Mouse (Mus musculus): ENCODE data around the gene Fndc3a.
A peak's percentile ranks its signal among the peaks of the same experiment; 100 is the strongest.

Gene Fndc3a

DNA sequence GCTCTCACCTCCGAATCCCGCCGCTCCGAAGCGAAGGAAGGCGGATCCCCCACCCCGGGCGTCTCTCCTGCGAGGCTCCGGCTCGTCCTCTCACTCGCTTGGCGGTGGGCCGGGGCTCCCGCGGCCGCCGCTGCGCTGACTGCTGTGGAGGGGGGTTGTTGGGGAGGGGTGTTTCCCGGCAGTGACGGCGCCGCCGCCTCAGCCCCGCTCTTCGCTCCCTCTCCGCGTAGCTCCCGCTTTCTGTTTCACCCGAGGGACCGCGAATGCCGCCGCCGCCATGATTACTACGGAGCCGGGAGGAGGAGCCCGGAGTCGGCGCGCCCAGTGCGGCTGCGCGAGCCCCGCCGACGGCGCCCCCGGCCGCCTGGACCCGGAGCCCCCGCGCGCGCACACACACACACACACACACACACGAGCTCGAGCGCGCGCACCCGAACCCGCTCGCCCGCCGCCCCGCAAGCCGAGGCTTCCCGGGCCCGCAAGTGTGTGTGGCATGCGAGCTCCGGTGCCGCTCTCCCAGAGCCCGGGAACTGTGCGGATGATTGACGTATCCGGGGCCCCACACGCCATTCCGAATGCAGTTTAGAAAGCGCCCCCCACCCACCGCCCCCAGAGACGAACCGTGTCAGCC, at the start of gene Fndc3a:
Gene Fndc3a, minus strand, starts transcription at position 294 of the 631 bp plus-strand sequence.
- peak; percentile 93 for DNase-seq

DNA sequence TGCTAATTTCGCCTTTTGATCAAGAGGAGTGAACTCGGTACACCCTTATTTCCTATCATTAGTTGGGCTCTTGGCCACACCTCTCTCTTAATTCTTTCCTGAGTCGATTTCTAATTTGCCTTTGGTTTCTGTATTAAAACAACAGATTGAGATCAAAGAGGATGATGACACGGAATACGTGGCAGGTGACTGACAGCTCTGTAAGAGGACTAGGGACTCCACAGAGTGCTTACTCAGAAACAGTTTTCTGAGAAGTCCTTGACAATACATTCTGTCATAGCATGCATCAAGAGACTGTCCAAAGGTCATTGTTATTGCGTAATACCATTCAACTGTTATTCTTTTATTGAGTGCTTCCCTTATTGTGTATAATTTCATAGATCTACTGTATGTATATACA, 43.1 kb upstream of the Fndc3a start:
- DNase-seq: no peak

DNA sequence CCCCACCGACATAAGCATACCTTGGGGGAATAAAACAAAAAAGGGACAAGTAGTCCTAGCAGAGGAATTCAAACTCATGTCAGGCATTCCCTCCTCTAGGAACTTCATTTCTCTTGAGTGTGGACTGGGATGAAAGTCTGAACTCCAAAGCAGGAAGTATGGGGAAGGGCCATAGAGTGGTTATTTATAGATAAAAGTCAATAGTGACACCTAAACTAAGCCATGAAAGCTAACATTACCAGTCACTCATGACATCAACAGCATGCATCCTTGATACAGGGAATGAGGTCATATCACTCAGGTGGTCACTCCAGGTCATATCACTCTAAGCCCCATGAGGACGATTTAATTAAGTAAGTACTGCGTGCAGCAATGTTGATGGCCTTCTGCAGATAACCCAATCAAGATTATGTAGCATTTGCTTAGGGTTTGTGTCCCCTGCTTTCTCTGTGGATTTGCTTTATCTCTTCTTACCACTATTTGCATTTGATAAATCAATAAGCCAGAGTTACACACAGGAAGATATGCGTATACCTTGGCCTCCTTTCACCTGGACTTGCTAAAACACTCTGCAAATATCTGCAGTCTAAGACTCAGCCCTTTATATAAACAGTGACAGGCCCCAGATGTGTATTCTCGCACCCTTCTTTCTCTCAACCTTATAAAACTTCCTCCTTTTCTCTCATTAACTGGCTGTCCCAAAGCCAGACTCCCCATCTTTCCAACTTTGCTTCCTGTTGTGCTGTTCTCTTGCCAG, 40.8 kb upstream of the Fndc3a start:
- no peak for DNase-seq

DNA sequence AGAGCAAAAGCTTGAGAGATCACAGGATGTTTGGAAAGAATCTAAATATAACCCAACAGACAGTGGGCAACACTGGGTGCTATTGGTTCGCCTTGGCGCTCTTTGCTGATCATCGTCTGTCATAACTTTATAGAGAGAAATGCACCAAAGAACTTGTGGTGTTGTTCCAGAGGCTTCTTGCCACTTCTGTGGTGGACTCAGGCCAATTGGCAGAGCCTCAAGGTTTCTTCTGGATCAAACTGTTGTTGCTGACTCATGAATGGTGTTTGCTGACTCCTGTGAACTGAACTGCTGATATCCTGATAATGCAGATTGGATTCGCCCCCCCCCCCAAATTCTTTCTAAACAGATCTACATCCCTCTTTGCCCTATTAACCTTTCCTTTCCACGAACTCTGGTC, 38.5 kb upstream of the Fndc3a start:
- DNase-seq: no peak

DNA sequence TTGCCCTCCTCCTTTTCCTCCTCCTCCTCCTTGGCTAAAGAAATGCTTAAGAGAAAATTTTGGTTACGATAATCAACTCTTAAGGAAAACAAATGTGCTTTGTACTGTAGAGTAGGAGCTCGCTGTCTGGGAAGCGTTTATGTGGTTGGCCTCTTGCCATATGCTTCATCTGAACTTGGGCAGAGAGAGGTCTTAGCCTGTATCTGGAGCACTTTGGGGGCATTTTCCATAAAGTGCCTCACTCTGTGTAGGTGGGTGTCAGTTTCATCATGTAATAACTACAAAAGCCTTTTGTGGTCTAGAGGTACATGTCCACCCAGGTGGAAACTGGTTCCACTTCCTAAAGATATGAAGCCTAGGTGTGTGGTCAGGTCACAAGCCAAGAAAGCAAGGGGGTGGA, 31.9 kb upstream of the Fndc3a start:
- DNase-seq: no peak

DNA sequence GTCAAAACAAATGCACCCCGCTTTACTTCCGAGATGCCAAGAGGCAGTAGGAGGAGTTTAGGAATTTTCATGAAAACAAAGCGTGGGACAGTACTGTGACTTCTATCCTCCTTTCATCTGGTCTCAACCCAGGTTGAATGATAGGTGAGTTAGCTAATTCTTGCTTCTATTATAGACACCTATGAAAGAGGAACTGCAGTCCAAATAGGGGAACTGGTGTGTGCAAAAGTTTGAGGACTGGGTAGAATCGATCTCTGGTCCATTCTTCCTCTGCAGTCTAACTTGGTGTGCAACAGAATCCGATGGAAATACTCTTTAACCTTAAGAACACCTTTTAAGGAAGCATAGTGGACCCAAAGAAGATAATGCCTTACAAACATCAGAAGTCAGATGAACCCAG, 30.5 kb upstream of the Fndc3a start:
- DNase-seq: no peak

DNA sequence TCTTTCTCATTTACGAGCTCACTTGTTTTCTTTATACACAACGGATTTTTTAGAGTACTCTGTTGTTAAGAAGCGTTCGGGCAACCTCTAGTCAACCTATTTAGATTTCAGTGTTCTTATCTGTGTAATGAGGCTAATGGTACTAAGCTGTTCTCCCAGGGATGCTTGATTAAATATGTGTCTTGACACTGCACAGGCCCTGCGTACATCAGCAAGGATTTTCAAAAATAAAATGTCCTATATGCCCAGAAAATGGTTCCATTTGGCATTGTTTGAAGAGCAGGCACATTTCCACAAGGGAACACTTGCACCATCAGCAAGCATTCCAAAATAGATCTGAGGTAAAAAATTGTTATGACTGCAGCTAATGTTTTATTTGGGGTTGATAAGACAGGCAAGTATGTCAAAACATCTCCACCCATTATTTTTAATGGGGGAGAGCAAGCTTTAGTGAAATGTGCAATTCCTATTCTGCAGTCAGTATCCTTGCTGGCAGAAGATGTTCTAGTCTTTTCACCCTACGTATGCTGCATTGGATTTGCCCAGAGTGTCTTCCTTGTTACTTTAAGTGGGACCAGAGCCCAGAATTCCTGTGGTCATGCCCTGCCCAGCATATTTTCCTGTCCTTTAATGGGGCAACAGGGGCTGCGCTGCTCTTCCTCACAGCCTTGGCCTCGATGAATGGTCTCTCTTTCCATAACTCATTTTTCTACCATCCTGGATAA, 29.8 kb upstream of the Fndc3a start:
- DNase-seq: no peak

DNA sequence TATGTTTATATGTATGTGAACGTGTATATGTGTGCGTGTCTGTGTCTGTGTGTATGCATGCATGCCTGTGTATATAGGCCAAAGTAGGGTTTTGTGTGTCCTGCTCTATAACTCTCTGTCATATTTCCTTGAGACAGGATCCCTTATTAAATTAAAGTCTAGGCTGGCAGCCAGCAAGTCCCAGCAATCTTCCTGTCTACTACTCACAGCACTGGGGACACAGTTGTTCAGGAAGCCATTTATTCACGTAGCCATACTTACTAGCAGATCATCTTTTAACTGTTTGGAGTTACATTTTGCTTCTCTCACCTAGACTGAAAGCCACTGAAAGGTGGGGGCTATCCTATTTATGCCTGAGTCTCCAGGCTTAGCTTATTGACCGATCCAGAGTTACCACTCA, 29.0 kb upstream of the Fndc3a start:
- DNase-seq: peak; percentile 23

DNA sequence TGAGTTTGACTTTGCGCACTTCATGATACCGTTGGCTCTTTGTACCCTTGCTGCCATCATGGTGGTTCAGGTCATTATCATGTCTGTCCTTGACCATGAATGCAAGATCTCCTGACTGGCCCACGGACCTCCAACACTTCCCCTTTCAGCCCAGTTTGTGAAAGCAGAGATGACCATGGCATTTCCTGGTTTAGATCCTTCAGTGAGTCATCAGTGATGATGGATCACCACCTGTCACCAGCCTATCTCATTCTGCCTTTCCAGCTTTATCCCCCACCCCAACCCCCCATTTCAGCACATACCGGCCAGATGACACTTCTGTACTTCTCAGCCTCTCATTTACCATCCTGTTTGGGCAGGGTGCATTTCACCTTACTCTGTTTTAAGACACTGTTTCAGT, 28.4 kb upstream of the Fndc3a start:
- DNase-seq: no peak

DNA sequence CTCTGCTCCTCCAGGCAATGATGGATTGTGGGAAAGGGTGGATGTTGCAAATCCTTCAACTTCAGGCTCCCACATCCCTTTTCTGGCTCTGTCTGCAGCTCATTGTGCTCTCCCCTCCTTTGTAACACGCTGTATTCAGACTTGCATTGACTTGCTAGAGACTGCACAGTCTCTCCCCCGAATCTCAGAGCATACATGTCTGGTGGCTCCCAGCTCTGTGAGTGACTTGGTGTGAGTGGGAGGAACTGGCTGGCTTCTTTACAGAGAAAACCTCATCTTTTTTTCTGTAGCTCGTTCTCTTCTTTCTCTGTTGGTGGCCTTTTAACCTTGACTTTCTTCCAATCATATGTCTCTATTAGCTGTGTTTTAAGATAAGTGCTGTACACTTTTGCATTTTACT, 16.1 kb upstream of the Fndc3a start:
- no peak for DNase-seq

DNA sequence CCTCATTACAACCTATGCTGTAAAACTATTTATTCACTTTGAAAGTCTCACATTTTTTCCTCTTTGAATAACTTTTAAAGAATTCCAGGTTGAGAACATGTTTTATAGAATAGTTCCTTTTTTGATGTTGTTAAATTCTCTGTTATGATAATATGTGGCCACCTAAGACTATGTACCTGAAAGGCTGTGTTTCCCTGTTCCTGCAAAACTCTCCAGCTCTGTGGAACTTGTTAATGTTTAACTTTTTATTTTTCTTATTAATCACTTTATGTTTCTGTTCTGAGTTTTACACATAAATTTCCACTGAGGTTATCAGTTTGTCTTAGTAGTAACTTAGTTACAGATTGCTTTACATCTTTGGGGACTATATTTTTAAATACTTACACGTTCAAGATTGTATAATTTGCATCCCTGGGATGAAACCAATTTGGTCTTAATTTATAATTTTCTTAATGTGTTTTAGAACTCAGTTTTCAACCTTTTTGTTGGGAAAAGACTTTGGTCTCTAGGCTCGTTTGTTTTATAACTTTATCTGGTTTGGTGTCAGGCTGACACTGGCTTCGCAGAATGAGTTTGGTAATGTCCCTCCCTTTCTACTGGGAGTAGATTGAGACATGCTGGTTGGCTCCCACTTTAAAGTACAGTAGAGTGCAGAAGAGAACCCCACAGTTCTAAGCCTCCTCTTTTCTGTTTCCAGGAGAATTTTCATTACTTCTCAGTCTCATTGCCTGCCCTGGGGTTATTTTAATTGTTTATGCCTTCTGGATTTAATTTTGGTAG, 12.7 kb upstream of the Fndc3a start:
- no peak for DNase-seq

DNA sequence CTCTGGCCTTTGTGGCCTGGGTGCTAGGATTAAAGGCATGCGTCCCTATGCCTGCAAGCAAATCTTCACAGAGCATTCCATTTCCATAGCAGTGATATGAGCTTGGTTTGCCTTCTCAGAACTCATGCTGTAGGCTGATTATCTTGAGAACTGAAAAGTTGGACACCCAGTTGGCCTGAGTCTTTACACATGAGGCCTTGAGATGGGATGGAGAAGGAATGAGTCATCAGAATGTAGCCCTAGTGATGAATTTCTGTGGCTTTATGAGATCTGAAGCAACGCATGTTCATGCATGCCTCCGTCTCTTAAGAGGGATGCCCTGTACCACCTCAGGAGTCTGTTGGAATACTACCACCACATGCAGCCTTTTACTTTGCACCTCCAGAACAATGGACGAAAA, 6.4 kb upstream of the Fndc3a start:
- no peak for DNase-seq

DNA sequence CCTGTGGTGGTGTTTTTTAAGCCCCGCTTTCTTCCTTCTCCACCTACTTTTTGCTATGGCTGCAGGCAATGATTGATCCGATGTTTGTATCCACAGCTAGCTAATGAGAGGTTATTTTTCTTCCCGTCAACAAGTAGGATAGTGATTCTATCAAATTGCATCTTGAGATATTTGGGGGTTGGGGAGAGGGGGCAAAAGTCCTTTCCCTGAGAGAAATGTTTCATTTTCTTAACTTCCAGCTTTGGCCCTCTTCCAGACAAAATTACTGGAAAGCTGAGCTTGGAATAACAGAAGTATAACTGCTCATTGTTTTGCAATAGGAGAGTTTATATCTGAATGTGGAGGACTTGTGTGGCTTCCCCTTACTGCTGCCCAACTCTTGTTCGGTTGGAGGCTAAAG, 1.3 kb upstream of the Fndc3a start:
- no peak for DNase-seq

DNA sequence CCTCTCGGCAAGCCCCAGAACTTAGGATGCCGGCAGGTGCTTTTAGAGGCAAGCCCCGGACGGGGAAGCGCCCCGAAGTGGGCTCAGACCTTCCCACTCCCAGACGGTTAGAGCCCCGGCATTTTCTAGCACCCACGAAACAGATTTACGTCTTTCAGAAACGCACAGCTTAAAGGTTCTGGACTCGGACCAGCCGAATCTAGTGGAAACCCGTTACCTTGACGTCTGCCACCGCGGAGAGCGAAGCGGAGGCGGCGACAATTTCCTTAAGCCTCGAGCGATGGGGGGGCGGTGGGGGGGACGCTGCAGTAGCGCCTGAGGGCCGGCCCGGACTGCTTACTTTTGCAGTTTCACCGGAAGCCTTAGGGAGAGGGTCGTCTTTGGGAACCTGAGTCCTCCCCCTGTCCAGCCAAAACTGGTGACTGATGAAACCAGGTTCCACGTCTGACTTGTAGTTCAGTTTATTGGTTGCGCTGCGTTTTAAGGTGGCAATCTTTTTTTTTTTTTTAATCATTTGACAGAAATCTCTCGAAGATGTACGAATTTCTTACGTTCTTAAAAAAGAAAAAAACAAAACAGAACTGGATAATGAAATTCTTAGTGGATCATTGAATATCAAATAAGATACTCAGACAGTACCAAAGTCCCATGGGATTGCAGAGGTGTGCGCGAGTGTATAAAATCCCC, 681 bp upstream of the Fndc3a start:
- peak; percentile 69 for DNase-seq

DNA sequence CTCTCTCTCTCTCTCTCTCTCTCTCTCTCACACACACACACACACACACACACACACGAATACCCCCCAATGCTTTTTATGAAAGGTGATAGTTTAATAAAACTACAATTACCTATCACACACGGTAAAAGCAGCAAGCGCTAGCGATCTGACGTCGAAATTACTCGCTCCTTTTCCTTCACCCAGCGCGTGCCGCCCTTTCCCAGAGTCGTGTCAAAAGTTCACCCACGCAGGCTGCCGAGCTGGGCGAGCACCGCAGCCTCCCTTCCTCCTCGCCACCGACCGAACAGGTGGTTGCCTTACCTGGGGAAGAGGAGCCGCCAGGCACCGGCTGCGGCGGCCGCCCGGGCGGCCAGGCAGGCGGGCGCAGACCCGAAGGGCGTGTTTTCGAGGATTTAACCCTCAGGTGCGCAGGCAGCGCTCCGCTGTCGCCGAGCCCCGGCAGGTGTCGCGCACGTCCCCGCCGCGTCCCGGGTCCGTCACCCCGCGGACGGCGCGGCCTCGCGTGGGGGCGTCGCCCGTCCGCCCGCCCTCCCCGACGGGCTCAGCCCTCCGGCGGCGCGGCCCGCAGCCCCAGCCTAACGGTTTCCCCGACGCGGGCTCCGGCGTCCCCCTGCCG, 603 bp downstream of the Fndc3a start:
- DNase-seq: peak; percentile 72

DNA sequence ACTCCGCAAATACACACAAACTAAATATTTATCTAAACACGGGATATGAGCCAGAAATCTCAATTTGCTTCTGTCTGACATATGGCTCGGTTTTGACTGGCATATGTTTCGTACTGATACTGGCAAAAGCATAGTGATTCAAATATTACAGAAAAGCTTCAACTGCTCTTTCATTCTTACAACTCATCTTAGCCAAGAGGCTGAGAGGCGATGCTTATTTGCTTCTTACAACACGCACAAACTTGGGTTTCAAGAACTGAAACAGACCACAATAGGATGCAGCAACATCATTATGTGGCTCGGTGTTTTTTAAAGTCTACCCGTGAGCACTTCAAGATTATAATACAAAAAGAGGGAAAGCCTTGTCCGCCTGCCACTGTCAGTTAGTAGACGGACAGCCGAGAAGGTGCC, 1.2 kb downstream of the Fndc3a start:
- DNase-seq: no peak

DNA sequence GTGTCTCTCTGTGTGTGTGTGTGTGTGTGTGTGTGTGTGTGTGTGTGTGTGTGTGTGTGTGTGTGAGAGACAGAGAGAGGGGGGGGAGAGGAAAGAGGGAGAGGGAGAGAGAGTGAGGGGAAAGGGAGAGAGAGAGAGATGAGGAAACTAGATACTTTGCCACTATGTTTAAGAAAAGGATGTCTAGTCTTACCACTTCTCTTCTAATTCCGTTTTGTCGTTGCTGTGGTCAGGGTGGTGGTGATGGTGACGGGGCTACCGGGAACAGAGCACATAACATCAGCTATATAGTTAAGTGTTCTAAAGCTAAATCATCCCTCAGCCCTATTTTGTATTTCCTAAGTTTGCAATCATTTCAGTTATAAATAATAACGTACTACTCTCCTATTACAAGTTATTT, 9.7 kb downstream of the Fndc3a start:
- DNase-seq: no peak

DNA sequence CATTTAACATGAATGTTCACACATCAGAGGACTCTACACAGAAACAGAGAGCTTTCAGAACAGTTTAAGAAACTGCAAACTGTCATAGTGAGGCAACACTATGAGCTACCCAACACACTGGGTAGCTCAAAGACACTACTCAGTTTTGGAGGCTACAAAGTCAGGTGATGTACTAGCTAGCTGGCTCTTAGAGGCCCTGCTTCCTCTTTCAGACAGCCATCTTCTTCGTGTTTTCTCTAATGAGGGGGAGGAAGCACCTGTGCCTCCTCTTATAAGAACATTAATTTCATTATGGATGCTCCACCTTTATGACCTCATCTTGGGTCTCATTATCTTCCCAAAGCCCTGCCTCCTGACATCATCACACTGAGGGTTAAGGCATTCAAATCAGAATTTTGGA, 18.4 kb downstream of the Fndc3a start:
- DNase-seq: no peak

DNA sequence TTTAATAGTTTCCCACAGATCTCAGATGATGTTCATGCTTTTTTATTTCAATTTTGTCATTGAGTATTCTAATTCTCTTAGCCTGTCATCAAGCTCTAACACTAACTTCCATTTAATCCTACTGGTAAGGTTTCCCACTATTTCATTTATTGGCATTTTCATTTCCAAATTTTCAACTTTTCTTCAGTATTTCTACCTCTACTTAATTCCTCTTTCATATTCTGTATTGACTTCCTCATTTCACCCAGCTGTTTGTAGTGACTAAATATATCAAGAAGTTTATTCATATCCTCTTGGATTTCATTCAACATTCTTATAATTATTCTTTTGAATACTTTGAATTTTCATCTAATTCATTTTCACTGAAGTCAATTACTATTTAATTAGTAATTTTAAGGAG, 20.3 kb downstream of the Fndc3a start:
- no peak for DNase-seq

DNA sequence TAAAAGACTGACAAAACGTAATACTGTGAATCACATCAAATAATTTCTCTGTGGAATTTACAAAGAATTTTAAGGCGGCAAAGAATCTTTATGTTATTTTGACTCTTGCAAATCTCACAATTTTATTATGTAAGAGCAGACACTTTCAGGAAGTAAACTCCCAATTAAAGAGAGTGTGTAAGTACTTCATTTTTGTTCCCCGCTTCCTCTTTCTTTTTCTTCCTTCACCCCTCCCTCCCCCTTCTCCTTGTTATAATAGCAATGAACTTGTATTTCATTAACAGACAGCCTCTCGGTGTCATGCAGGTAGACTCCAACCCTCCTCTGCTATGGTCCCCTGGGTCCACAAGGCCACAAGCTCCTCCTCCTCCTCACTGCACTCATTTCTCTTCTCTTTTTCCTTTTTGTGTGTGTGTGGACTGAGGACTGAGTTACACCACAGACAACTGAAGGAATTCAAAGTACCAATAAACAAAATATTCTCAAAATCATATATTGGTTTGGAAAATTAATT, 24.9 kb downstream of the Fndc3a start:
- DNase-seq: no peak

DNA sequence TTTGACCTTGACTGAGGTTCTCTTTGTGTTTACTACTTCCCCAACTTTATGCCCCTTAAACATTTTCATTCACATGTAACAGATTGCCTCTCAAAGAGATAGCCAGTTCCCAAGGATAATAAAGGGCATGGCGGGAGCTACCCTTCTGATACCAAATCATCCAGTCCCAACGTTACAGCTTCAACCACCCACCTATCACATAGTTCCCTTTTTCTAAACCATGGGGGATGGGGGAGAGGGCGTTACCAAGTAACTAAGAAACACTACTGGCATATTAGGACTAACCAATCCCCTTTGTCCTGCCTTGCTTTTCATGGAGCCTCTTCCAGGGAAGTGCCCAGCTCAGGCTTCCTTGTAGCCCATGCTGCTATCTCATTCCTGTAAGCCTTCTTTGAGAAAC, 32.6 kb downstream of the Fndc3a start:
- no peak for DNase-seq

DNA sequence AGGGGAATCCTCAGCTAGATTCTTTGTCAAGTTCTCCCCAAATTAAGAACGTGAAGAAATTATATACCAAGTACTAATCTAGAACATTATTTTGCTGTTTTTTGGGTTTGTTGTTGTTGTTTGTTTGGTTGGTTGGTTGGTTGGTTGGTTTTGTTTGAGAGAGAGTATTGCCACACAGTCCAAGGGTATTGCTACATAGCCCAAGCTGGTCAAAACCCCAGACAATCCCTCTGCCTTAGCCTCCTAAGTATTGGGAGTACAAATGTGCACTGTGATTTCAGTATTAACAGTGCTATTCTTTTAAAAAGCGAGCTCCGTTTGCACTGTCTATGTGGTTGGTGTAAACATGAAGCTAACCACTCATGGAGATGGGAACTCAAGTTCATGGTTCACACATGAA, 37.9 kb downstream of the Fndc3a start:
- DNase-seq: no peak
